Mouse (Mus musculus) kidney, postnatal 36 days (tissue): ENCODE results near the gene Csnk2a1.
"Not testable (repeated sequence)": the region's sequence is repeated elsewhere in the genome, so short reads cannot be mapped to it uniquely, and the experiment has no call there.

Experiments used
- DNase-seq, 2 experiments: peaks; one replicate each; pipeline ENCODE4 v3.0.0; 2021 to 2022; ENCODE audit warnings: mixed read lengths in 2 of 2

The Csnk2a1 gene

GRCm38 (mm10) chr2:152240580-152240979, 13.9 kb downstream of the Csnk2a1 start:
- no peak for DNase-seq

GRCm38 (mm10) chr2:152247213-152247612, 20.6 kb downstream of the Csnk2a1 start:
- DNase-seq, result no peak

GRCm38 (mm10) chr2:152250511-152250910, 23.9 kb downstream of the Csnk2a1 start:
- no peak for DNase-seq

GRCm38 (mm10) chr2:152259739-152260138, 33.1 kb downstream of the Csnk2a1 start:
- no peak for DNase-seq

GRCm38 (mm10) chr2:152273639-152274038, 47.0 kb downstream of the Csnk2a1 start:
- no peak for DNase-seq

- peak; percentile 22 to 38 for DNase-seq
Observed at GRCm38 (mm10) chr2:152281407-152281806, 54.8 kb downstream of the Csnk2a1 start.

- DNase-seq, result no peak
Observed at GRCm38 (mm10) chr2:152287560-152287959, 60.9 kb downstream of the Csnk2a1 start.

- no peak for DNase-seq
Observed at GRCm38 (mm10) chr2:152288046-152288445, 61.4 kb downstream of the Csnk2a1 start.

GRCm38 (mm10) chr2:152289623-152290022, 63.0 kb downstream of the Csnk2a1 start:
- DNase-seq, result not testable (repeated sequence)

GRCm38 (mm10) chr2:152292475-152292874, 65.8 kb downstream of the Csnk2a1 start:
- no peak for DNase-seq

GRCm38 (mm10) chr2:152293179-152293726, 66.6 kb downstream of the Csnk2a1 start:
- no peak for DNase-seq

GRCm38 (mm10) chr2:152293727-152294475, 67.3 kb downstream of the Csnk2a1 start, which contains the start of gene Tbc1d20:
Gene Tbc1d20 (plus strand): TSS chr2:152293828.
- peak; percentile 90 to 94 for DNase-seq

- no peak for DNase-seq
Observed at GRCm38 (mm10) chr2:152294541-152294940, 67.9 kb downstream of the Csnk2a1 start.

GRCm38 (mm10) chr2:152302862-152303261, 76.2 kb downstream of the Csnk2a1 start:
- DNase-seq, result no peak

GRCm38 (mm10) chr2:152303781-152304180, 77.1 kb downstream of the Csnk2a1 start:
- DNase-seq, result no peak

GRCm38 (mm10) chr2:152305480-152305879, 78.8 kb downstream of the Csnk2a1 start:
- no peak for DNase-seq

- no peak for DNase-seq
Observed at GRCm38 (mm10) chr2:152307186-152307585, 80.5 kb downstream of the Csnk2a1 start.

- DNase-seq, result peak in 1 of 2 experiments; percentile 25
Observed at GRCm38 (mm10) chr2:152312996-152313395, 86.4 kb downstream of the Csnk2a1 start.

- DNase-seq, result no peak
Observed at GRCm38 (mm10) chr2:152313926-152314325, 87.3 kb downstream of the Csnk2a1 start.

GRCm38 (mm10) chr2:152317054-152317453, 90.4 kb downstream of the Csnk2a1 start:
- no peak for DNase-seq

GRCm38 (mm10) chr2:152321558-152321957, 94.9 kb downstream of the Csnk2a1 start:
- no peak for DNase-seq

GRCm38 (mm10) chr2:152322198-152322597, 95.6 kb downstream of the Csnk2a1 start:
- DNase-seq, result no peak

- DNase-seq, result no peak
Observed at GRCm38 (mm10) chr2:152323971-152324370, 97.3 kb downstream of the Csnk2a1 start.

GRCm38 (mm10) chr2:152324842-152325241, 98.2 kb downstream of the Csnk2a1 start:
- DNase-seq, result no peak
